Mouse (Mus musculus) lung, postnatal 14 days (tissue): ENCODE results near the gene Tmem164.

ENCODE experiments used
- DNase-seq: peaks from one replicate; pipeline ENCODE4 v3.0.0; 2021

Tmem164 gene

DNA sequence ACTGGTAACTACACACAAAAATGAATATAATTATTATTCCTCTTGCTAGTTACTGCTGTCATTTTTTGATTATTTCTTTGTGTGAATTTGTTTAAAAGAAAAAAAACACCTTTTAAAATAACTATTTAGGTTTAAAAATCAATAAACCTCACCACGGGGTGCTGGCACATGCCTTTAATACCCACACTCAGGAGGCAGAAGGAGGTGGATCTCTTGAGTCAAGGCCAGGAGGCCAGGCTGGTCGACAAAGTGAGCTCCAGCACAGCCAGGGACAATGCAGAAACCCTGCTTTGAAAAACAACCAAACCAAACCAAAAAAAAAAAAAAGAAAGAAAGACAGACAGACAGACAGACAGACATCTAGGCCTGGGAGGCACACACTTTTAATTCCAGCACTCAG, 12.1 kb downstream of the Tmem164 start:
- no peak for DNase-seq

DNA sequence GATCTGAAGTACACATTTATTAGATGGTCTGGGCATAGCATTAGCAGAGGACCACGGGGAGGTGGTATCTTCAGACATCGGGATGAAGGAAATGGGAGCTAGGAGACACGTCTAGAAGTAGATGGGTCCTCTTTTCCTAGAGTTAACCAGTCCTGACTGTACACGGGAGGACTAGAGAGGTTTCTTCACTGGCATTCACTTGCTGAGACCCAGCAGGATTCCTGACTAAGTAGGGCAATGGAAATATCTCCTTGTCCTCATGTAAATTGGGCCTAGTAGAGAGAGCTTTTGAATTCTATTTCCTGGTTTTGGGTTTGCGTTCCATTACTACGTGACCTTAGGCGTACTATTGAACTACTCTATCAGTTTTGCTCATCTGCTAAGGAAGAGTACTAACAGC, 13.1 kb downstream of the Tmem164 start:
- no peak for DNase-seq

DNA sequence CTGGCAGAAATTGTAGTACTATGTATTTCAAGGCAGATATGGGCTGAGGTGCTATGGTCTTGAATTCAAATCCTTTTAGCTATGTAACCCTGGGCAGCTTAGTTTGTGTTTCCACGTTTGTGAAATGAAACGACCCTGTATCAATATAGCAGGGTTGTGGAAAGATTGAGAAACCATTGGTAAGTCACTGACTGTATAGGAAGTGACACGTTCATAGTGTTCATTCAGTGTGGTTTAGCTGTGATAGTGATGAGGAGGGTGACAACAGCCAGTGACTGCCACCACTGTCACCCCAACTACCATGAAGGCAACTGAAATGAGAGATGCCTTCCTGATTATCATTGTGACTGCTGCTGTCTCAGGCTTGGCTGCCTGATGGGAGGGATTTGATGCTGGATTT, 13.7 kb downstream of the Tmem164 start:
- no peak for DNase-seq

DNA sequence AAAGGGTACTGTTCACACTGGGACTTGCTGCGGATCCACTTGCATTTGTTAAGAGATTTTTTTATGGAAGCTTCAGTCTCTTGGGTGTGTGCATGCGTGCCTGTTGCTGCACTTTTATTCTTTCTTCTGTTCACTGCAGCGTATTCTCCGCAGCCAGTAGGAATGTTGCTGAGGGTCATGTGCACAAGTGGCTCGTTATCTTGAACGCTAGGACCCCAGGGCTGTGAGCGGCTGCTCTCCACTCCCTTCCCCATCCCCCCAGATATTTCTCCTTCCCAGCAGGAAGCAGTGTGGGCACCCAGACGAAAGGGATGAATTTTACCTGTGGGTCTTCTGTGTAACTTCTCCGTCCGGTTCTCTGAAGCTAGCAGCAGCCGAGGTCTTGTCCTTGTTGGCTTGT, 15.6 kb downstream of the Tmem164 start:
- DNase-seq, result no peak

DNA sequence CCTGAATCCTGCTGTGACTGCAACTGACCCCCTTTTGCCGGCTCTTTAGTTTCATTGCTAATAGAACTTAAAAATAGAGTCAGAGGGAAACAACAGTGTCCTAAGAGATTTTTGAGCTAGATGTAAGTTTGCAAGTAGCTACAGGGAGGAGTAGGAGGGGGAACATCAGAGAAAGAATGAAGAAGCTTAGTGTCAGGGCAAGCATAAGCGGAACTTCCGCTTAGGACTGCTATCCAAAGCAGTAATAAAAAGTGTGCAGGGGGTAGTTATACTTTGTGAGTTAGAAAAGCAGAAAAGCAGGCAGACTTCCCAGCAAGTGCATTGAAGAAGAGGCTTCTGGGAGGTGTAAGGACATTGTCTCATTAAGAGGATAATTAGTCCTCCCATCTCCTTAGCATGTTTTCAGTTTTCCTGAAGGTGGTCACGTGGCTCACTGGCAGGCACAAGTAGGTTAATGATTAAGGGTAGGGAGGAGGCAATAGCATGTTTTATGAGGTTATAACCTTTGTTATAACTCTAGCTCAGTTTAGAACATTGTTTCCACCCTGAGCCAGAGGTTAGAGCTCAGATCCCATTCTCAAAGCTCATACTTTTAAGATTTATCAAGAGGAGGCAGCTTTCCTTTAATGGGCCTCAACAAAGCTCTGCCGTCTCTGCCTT, 16.5 kb downstream of the Tmem164 start:
- no peak for DNase-seq

DNA sequence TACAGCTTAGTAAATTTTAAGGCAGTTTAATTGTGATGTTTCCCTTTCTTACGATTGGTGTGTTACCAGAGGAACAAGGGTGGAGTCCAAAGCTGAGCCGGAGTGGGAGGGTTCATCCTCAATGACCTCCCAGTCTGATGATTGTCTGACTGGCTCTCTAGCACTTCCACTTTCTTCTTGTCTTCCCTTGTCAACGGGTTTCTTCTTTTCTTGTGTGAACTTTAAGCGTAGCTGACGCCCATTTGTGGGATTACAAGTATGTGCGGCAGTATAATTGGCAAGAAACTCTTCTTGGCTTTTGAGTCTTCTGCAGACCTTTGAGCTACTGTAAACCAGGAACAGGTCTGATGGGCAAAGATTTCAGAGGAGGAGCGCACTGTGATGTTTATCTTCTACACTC, 17.0 kb downstream of the Tmem164 start:
- DNase-seq, result no peak

DNA sequence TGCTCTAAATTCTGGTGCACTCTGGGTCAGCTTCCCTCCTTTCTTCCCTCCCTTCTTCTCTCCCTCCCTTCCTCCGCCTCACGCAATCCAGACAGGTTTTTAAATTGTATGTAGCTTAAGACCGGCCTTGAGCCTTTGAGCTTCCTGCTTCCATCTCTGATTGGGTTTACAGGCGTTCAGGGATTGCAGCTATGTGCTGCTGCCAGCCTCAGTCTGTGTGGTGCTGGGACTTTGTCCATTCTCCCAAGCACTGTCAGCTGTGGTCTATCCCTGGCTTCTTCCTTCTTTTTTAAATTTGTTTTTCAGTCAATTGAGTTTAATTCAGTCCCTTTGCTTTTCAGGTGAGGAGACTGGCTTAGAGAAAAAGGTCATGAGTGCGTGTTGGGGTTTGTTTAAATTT, 20.9 kb downstream of the Tmem164 start:
- no peak for DNase-seq

DNA sequence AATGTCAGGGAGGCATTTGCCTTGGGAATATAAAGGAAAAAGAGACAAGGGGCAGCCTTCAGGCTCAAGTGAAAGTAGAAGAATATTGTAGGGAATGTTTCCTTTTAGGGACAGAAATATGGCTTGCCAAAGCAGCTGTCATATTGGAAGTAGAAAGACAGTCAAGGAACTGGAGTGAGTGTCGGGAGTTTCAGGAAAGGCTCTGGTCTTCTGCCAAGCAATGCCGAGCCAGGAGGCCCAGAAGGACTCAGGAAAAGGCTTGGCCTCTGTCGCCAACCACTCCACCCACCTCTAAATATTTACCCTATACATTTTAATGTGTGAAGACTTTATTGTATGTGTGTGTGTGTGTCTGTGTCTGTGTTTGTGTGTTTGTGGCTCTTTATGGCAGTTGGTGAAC, 21.4 kb downstream of the Tmem164 start:
- peak; percentile 33 for DNase-seq

DNA sequence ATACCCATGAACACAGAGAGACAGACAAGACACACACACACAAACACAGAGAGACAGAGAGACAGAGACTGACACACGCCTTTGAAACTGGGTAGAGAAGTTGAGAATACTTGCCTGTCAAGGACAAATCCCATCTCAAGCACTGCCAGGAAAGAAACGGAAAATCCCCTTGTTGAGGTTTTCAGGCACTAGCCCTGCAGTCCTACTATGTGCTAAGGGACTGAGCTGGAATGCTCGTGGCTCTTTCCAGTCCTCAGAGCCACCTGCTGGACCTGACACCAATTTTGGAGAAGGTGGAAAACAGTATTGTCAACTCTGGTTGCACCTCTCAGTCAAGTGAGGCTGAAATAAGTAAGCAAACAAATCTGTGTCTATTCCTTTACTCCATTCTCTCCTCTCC, 22.7 kb downstream of the Tmem164 start:
- DNase-seq, result no peak

DNA sequence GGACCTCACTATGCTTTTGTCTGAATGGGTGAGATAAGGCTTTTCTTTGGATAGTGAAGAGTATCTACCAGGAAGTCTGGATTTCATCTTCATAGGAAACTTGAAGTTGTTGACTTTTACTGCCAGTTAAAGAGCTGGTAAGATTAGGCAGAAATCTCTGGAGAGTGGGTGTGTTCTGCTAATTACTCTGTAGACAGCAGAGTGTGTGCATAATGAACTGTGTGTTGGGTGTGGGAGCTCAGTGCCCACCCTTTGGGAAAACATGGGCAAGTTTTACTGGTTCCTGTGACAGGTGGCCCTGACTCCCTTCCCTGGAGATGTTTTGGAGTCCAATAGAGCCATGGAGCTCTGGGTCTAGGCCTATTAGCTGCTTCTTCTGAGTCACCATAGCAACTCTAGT, 27.1 kb downstream of the Tmem164 start:
- no peak for DNase-seq

DNA sequence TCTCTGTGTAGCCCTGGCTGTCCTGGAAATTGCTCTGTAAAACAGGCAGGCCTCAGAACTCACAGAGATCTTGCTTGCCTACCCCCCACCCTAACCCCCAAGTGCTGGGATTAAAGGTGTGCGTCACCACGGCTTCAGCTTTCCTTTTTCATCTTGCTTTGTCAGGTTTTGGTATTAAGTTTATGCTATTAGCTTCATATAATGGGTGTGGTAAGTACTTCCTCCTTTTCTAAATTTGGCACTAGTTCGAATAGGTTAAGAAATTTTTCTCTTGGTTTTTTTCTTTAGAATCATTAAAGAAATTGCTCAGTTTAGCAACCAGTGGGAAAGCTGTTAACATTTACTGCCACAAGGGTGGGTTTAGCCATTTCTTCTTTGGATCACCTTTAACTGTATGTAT, 34.8 kb downstream of the Tmem164 start:
- no peak for DNase-seq

DNA sequence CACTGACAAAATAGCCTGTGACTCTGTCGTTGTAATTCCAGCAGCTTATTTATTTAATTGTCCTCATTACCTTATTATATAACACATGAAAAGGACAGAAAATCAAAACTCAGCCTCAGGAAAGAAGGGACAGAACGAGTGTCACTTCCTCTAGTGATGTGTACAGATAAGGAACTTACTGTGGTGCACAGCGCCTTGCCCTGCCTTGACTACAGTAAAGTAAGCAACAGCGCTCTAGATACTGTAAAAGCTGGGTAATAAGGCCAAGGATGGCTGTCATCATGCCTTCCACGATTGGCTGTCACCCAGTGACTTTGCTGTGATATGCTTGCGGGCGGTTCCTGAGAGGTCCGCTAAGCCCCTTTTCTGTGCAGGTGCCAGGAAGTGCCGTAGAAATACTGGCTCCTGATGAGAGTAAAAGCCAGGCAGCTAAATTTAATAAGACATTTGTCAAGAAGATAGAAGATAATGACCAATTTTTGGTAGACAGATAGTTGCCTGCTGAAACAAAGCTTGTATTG, 36.8 kb downstream of the Tmem164 start:
- DNase-seq, result no peak

DNA sequence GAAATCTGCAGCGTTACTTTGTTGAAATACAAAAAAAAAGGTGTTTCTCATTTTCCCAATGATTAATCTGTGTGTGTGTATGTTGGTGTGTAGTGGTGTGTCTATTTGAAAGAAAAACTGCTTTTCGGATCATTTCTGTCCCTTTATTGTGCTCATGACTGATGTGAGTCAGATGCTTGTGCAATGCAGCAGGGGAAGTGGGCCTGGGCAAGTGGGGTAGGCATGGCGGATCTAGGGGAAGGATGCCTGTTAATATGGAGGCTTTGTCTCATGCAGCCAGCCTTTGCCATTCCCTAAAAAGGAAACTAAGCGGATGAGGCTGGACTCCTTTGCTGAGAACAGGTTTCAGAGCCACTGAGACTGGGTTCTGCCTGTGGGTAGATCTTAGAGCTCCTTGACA, 37.6 kb downstream of the Tmem164 start:
- no peak for DNase-seq

DNA sequence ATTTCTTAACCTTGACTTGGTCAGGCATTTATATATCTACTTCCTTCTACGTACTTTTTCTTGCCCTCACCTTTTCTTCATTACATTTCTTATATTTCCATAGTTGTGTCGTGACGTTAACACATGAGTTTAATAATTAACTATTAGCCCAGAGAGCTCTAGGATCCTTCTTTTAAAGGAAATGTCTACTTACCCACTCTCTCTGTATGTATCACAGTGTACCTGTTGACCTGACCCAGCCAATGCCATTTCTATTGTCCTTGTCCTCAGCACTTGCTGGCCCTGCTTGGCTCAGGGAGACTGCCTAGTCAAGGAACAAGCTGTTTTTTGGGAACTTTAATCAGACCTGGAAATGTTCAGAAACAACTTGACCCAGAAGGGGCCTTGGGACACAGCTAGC, 40.7 kb downstream of the Tmem164 start:
- DNase-seq, result no peak

DNA sequence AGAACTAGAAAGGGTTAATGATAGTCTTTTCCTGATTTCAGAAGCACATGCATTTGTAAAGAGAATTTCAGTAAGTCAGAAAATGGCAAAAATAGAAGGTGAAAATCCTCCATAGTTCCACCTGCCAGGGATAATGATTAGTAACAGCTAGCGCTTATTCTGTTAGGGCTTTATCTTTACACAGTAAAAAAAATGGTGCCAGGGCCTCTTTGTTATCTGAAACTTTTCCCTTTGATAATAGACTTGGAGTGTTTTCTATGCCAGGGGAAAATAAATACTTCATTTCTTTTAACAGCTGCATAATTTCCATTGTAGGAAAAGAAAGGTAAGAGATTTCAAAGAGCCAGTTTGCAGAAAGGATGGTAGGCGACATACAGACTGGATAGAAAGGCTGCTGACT, 43.0 kb downstream of the Tmem164 start:
- no peak for DNase-seq

DNA sequence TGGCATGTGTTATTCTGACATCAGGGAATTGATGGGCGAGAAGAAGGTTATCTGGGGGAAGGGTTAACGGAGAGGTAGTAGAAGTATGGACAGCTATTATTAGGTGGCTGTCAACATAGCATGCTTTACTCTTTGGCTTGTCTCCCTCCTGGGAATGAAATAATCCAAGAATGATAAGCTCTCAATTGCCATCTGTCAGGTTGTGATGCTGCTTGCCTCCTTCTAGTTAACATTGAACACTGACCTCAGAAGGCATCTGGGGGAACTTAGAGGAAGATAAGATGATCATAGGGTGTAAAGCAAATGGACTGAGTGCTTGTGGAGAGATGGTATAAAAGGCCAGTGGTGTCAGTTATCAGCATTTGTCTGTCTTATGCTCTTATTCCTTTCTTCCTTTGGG, 44.4 kb downstream of the Tmem164 start:
- no peak for DNase-seq

DNA sequence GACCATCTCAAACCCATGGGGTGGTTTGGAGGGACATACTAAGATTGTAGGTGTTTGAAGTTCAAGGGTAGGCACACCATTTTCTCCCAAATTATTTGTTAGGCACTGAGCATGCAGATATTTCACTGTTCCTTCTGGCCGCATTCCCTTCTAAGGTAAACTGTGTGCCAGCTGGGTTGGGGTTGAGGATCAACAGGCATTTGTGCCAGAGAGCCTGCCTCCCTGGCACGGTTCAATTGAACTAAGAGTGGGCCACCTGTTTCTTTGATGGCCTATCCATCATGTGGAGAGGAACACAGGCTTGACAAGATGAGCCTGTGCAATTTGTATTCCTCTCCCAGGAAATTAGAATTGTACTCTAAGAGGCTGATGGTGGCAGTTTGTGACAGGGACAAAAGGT, 45.1 kb downstream of the Tmem164 start:
- DNase-seq, result no peak

DNA sequence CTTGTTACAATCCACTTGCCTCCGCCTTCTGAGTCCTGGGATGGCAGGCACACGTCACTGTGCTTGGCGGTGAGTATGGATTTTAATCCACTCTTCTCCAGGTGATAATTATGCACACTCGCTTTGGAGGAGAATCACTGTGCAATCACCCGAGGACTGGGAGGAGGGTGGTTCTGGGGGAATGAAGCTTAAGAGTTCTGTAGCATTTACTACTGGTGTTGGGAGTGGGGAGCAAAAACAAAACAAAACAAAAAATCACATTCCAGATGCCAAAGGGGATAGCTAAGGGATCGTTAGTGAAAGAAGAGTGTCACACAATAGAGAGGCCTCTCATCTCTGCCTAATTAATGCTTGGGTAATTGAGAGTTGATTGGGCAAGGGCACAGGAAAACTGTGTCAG, 46.6 kb downstream of the Tmem164 start:
- no peak for DNase-seq

DNA sequence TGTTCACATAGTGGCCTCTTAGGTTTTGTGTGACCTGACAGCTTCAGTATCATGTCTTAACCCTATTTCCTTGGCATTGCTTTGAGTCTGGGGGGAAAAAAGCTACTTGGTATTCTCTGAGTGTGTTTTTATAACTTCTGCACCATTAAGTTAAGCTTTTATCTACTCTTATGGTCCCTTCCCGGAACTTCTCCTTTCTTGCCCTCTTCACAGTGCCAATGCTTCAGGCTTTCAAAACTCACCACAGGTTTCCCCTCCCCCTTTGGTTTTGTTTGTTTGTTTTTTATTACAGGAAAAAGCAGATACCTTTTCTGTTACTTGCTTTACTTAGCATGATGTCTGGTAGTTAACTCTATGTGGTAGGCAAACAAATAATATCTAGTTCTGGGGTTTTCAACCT, 47.8 kb downstream of the Tmem164 start:
- DNase-seq, result no peak

DNA sequence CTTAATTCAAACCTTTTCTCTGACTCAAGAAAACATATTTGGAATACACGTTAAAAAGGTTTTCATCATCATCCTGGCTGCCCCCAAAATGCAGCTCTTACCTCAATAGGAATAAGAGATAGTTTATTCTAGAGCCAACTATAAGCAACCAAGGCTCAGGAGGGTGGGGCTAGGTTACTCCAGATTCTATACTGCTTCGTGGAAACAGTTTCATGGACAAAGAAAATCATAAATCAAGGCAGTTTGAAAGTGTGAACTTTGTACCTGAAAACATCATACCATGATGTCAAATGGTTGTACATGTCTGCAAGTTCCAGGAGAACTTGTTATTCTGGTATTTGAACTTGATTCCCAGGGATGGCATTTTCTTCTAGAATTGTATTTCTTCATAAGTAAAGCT, 48.3 kb downstream of the Tmem164 start:
- DNase-seq, result no peak

DNA sequence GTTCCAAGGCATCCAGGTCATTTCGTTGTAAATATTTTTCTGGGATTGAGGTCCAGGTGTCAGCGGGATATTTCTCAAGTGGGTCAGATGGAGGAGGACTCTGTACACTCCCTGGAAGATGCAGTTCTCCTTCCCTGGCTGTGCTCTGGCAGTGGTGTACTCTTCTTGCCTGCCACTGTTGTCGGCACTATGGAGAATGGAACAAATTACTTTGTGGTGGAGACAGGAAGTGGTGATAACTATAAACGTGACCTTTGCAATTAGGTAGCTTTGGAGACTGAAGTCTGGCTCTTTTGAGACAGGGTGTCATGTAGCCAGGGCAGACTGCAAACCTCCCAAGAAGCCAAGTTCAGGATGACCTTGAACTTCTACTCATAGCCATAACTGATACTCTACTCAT, 55.9 kb downstream of the Tmem164 start:
- no peak for DNase-seq

DNA sequence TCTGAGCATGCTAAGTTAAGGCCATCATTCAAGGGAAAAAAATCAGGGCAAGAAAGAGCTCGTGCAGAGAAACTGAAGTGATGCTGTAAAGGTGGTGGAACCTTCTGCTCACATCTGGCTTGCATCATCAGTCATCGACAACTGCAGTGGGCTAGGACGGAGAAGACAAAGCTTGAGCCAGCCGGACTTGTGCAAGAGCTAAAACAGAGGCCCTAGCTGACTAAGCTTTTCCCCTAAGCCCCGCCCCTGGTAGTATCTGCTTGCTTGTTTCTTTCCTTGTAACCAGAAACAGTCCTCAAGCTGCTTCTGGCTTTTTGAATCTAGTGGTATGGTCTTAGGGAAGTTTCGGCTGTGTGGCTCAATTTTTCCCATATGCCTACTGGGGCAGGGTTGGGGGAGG, 56.5 kb downstream of the Tmem164 start:
- peak; percentile 26 for DNase-seq

DNA sequence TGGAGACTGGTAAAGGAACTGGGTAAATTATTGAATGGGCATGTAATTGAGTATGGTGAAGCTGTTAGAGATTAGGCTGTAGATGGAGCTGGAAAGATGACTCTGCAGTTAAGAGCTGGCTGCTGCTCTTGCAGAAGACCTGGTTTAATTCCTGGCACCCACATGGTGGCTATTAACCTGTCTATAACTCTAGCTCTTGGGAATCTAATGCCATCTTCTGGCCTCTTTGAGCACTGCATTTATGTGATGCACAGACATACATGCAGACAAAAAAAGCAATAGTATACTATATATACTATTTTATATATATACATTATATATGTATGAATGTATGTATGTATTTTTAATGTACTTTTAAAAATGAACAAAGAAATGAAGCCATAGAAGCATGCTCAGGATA, 66.2 kb downstream of the Tmem164 start:
- no peak for DNase-seq

DNA sequence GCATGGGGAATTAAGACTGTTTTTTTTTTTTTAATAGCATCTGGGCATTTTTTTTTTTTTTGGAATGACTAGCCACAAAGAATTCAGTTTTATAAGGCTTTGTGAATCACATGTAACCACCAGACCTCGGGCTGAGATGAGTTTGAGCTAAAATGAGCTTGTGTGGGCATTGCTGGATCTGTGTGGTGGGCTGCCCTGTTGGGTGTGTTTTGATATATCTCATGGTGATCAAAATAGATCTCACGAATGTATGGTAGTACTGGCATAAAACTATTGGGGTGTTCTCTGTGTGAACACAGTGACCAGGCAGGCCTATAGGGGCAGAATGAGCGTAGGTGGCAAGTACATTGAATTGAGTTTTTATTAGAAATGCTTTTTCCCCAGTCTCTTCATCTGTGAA, 67.4 kb downstream of the Tmem164 start:
- DNase-seq, result no peak

DNA sequence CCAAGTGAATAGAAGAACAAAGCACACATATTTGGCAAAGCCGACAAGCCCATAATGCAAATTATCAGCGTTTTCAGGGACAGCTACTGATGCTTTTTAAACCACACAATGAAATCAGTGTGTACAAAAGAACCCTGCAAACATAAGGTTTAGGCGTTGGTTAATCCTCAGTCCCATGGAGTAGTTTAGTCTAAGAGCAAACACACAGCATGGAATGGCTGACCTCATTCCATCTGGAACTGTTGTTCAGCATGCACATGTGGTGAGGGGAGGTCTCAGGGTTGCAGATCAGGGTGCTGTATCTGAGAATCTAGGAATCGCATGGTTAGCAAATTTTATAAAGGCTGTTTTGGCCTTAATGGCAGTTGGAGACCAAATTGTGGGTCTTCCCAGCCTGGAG, 69.6 kb downstream of the Tmem164 start:
- DNase-seq, result no peak

DNA sequence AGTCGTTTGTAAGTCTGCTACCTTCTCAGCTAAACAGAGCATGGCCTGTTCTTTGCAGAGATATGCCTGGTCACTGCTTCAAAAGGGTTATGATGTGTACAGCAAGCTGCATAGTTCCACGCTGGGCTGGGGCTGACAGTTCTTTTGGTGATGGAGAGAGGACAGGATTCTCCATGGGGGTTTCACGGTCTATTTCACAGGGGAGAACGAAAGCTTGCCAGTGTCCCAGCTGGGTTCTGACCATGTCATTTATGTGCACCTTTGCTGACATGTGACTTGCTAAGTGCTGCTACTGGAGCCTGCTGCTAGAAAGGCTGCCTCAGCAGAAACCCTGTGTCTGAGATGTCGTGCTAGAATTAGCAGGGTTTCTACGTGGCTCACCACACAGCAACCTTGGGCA, 74.3 kb downstream of the Tmem164 start:
- DNase-seq, result no peak
